Mouse (Mus musculus) bone marrow, adult 2 months (tissue): ENCODE measurements around the gene Robo3. TPM values are rescaled to one million over a fixed set of nuclear protein-coding genes. Genes with fewer than 3 reads are reported as not detected.

Experiments used
- H3K27ac ChIP-seq: fragments of 200-500 bp; 2 replicates; pipeline ENCODE4 v1.5.1; 2012; ENCODE audit warnings: low read depth, mild to moderate bottlenecking, control low read depth, inconsistent platforms, low read length; ENCODE audit not compliant: control insufficient read depth, poor library complexity, insufficient read depth
- H3K4me1 ChIP-seq: fragments of 200-500 bp; 2 replicates; pipeline ENCODE4 v1.6.1; 2011; ENCODE audit warnings: low read length; ENCODE audit not compliant: control insufficient read depth, insufficient read depth
- H3K4me3 ChIP-seq: fragments of 200-500 bp; replicated peaks from 2 replicates; pipeline ENCODE3; 2011; ENCODE audit warnings: mild to moderate bottlenecking, low read depth, low read length, control low read depth; ENCODE audit not compliant: control insufficient read depth
- CTCF ChIP-seq: fragments of 200-500 bp; IDR thresholded peaks from 2 replicates; pipeline ENCODE4 v1.5.1; 2011; ENCODE audit warnings: low read length, control low read depth; ENCODE audit not compliant: control insufficient read depth, insufficient read depth
- POLR2A ChIP-seq: fragments of 200-500 bp; IDR thresholded peaks from 2 replicates; pipeline ENCODE4 v1.6.1; 2011; ENCODE audit warnings: low read depth, mild to moderate bottlenecking, control low read depth, low read length, borderline replicate concordance; ENCODE audit not compliant: control insufficient read depth
- WGBS: fragments of 180-500 bp; shearing (Covaris S2); methylation state at CpG from one replicate; pipeline ENCODE4 v1.1.7; 2018; 5-methylcytosine and 5-hydroxymethylcytosine counted together
- polyA plus RNA-seq: library from polyadenylated mRNA; stranded (reverse); fragments of >200 nt; gene quantifications from 2 replicates; pipeline ENCODE4 v1.2.4, GENCODE M21; 2011; ENCODE audit warnings: low replicate concordance; ENCODE audit not compliant: missing spikeins, insufficient read depth, insufficient read length

Gene Robo3
- polyA plus RNA-seq, 1 experiment, result 10.8 TPM

DNA sequence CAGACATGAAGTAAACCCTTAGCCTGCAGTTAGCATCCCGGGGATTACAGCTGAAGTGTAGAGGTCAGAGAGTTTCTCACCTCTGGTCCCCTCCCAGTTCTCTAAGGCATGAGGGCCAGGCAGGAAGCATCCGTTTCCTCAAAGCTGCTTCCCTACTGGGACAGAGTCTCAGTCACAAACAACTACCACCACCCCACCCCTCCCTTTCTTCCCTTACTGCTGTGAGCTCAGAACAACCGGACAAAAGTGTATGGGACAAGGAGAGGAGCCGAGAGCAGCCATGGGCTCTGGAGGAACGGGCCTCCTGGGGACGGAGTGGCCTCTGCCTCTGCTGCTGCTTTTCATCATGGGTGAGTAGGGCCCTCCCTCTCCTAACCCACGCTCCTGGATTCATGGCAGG lies 31.2 kb downstream of the Robo3 start, which contains the start of gene Robo4:
Gene Robo4 (plus strand): TSS at position 96 of the 400 bp plus-strand sequence.
- Histone ChIP-seq H3K27ac (no peak within 1 kb of the TSS; the same call in 1 of the 2 replicates), H3K4me1 (no peaks in the 10 kb centered on the region; the same call in 1 of the 2 replicates), H3K4me3 (peak within 1 kb of the TSS; percentile 11)
- TF ChIP-seq POLR2A (no peak), CTCF (no peak)
- 5% methylated on average over 7 of the region's 7 CpGs for WGBS

- Histone ChIP-seq H3K27ac (no peak overlapping the region), H3K4me1 (no peaks in the 10 kb centered on the region; the same call in 1 of the 2 replicates), H3K4me3 (no peak overlapping the region)
- TF ChIP-seq POLR2A (no peak), CTCF (no peak)
- 95% methylated on average over 2 of the region's 2 CpGs for WGBS
Measured at GRCm38 (mm10) chr9:37400585-37400984, 32.5 kb downstream of the Robo3 start.

- 71% methylated on average over 8 of the region's 8 CpGs for WGBS
- Histone ChIP-seq H3K27ac (no peak overlapping the region), H3K4me1 (no peaks in the 10 kb centered on the region), H3K4me3 (no peak overlapping the region)
- TF ChIP-seq CTCF (no peak), POLR2A (no peak)
Measured at GRCm38 (mm10) chr9:37393482-37394131, 39.4 kb downstream of the Robo3 start.

DNA sequence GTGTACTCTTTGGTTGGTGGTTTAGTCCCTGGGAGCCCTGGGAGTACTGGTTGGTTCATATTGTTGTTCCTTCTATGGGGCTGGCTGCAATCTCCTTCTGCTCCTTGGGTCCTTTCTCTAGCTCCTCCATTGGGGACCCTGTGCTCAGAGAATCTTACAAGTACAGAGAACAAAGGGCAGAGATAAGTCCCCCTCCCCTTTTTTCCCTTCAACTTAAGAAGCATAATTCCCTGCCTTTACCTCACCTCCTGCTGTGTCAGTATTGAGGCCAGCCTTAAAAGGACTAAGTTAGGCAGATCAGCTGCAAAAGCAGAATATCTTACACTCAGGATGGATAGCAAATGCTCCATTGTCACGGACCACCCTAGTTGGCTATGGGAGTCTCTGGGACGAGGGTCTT lies 41.0 kb downstream of the Robo3 start:
- no peak overlapping the region for H3K4me3 ChIP-seq
- 73% methylated on average over 2 of the region's 2 CpGs for WGBS
- no peak overlapping the region for H3K27ac ChIP-seq
- TF ChIP-seq POLR2A, result no peak
- TF ChIP-seq CTCF, result no peak
- no peaks in the 10 kb centered on the region for H3K4me1 ChIP-seq

GRCm38 (mm10) chr9:37390891-37391290 lies 42.2 kb downstream of the Robo3 start:
- H3K27ac ChIP-seq, result no peak overlapping the region
- TF ChIP-seq CTCF (no peak), POLR2A (no peak)
- 63% methylated on average over 2 of the region's 2 CpGs for WGBS
- no peak overlapping the region for H3K4me3 ChIP-seq
- no peaks in the 10 kb centered on the region for H3K4me1 ChIP-seq

GRCm38 (mm10) chr9:37384284-37385182 lies 48.5 kb downstream of the Robo3 start:
- Histone ChIP-seq H3K4me3 (no peak overlapping the region), H3K4me1 (no peaks in the 10 kb centered on the region), H3K27ac (no peak overlapping the region)
- WGBS, result 5% methylated on average over 52 of the region's 54 CpGs
- TF ChIP-seq POLR2A (no peak), CTCF (no peak)

GRCm38 (mm10) chr9:37383161-37383560 lies 49.9 kb downstream of the Robo3 start:
- no peak overlapping the region for H3K27ac ChIP-seq
- 75% methylated on average over 6 of the region's 6 CpGs for WGBS
- H3K4me1 ChIP-seq, result no peaks in the 10 kb centered on the region
- H3K4me3 ChIP-seq, result no peak overlapping the region
- no peak for TF ChIP-seq POLR2A
- TF ChIP-seq CTCF, result no peak

DNA sequence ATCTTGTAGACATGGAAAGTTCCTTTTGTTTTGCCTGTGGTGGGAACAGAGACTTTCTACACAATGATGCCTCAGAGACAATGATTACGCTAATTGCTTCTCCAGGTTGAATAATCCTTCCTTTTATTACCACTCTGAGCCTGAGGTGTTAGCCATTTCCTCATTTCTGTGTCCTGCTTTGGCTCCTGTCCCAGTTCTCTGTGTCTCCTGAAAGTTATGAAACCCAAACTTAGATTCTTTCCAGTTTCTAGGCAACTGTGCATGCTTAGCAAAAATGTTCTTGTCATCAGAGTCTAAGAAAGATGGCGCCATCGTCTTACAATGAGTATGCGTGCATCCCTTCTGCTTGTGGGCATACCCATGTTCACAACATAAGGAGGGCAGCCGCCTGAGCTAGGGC lies 57.3 kb downstream of the Robo3 start:
- Histone ChIP-seq H3K27ac (no peak overlapping the region), H3K4me1 (no peaks in the 10 kb centered on the region), H3K4me3 (no peak overlapping the region)
- 79% methylated on average over 5 of the region's 5 CpGs for WGBS
- TF ChIP-seq POLR2A (no peak), CTCF (no peak)
